Mouse (Mus musculus): ENCODE results near the gene Ccl4. TPM values are rescaled to one million over a fixed set of nuclear protein-coding genes. Genes with fewer than 3 reads are reported as not detected.

Gene Ccl4
- polyA plus RNA-seq, 1 experiment: 8.5 TPM

DNA sequence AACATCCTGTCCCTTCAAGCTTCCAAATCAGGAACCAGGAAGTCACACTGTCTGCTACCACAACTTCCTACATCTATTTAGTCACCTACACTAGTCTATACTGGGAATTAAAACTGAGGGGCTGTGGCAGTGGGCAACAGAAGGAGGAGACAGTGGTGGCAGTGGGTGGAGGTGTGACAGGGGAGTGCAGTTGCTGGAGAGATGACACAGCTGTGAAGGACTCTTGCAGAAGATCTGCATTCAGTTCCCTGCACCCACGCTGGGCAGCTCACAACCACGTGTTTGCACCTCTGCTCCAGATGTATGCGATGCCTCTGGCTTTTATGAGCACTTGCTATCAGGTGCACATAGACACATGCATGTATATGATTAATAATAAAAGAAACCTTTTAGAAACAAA is 4.9 kb upstream of the Ccl4 start:
- no peak for DNase-seq
- Histone ChIP-seq H3K36me3 (ENCODE audit: control insufficient read depth, insufficient read depth, low read length) (no peaks in the 10 kb centered on the region), H3K4me3 (ENCODE audit: control insufficient read depth, insufficient read depth, low read length) (no peak overlapping the region), H3K27me3 (ENCODE audit: control insufficient read depth, insufficient read depth, low read length) (no peaks in the 10 kb centered on the region), H3K4me1 (replicated peaks; ENCODE audit: control insufficient read depth, insufficient read depth, low read length) (peaks cover 12% of the 10 kb centered on the region), H3K27ac (ENCODE audit: control insufficient read depth, insufficient read depth, low read length) (no peak overlapping the region)
- TF ChIP-seq POLR2A (IDR thresholded peaks at IDR 0.05; ENCODE audit: control insufficient read depth, extremely low read depth, insufficient read depth, low read length, poor library complexity) (no peak), CTCF (IDR thresholded peaks at IDR 0.05; ENCODE audit: borderline replicate concordance, control insufficient read depth, extremely low read depth, insufficient read depth, low read length, poor library complexity) (no peak)
- WGBS: 36% methylated on average over 3 of the region's 3 CpGs

DNA sequence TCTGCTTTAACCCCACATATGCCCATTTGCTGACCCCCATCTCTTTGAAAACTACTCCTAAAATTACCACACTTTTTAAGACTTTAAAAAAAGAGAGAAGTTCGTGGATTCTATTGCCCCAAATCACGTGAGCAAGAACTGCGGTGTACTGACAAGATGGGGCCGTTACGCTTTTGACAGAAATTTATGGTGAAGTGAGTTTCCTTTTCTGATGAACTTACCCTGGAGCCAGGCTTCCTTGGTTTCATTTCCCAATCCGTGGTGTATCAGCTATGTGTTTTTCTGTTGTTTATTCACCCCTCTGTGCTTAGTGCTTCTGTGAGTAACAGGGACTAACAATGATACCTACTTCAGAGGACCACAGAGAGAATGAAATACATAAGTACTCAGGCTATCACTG is 3.6 kb upstream of the Ccl4 start:
- H3K4me3 ChIP-seq (ENCODE audit: control insufficient read depth, insufficient read depth, low read length): no peak overlapping the region
- peaks cover 16% of the 10 kb centered on the region for H3K4me1 ChIP-seq (replicated peaks; ENCODE audit: control insufficient read depth, insufficient read depth, low read length)
- H3K36me3 ChIP-seq (ENCODE audit: control insufficient read depth, insufficient read depth, low read length): no peaks in the 10 kb centered on the region
- 12% methylated on average over 6 of the region's 6 CpGs for WGBS
- H3K27me3 ChIP-seq (ENCODE audit: control insufficient read depth, insufficient read depth, low read length): no peaks in the 10 kb centered on the region
- DNase-seq: no peak
- no peak overlapping the region for H3K27ac ChIP-seq (ENCODE audit: control insufficient read depth, insufficient read depth, low read length)
- TF ChIP-seq POLR2A (IDR thresholded peaks at IDR 0.05; ENCODE audit: control insufficient read depth, extremely low read depth, insufficient read depth, low read length, poor library complexity) (no peak), CTCF (IDR thresholded peaks at IDR 0.05; ENCODE audit: borderline replicate concordance, control insufficient read depth, extremely low read depth, insufficient read depth, low read length, poor library complexity) (no peak)

DNA sequence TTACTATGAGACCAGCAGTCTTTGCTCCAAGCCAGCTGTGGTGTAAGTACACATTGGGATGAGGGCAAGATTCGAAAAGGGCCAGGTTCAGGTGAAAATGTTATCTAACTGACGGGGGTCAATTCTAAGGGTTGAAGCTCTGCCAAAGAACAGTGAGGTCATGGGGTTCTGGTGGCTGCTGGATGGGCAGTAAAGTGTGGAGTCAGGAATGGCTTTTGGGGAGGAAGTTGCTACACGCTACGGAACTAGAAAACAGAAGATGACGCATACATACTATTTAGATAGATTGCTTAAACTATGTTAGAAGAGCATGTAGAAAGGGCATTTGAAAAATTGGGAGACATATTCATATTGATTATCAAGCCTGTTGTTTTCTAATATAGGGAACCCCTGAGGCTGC is 1.1 kb downstream of the Ccl4 start:
- WGBS: 57% methylated on average over 5 of the region's 5 CpGs
- no peaks in the 10 kb centered on the region for H3K36me3 ChIP-seq (ENCODE audit: control insufficient read depth, insufficient read depth, low read length)
- H3K27ac ChIP-seq (ENCODE audit: control insufficient read depth, insufficient read depth, low read length): no peak overlapping the region
- DNase-seq: no peak
- H3K4me1 ChIP-seq (replicated peaks; ENCODE audit: control insufficient read depth, insufficient read depth, low read length): peaks cover 11% of the 10 kb centered on the region
- TF ChIP-seq POLR2A (IDR thresholded peaks at IDR 0.05; ENCODE audit: control insufficient read depth, extremely low read depth, insufficient read depth, low read length, poor library complexity) (no peak), CTCF (IDR thresholded peaks at IDR 0.05; ENCODE audit: borderline replicate concordance, control insufficient read depth, extremely low read depth, insufficient read depth, low read length, poor library complexity) (no peak)
- H3K4me3 ChIP-seq (ENCODE audit: control insufficient read depth, insufficient read depth, low read length): no peak overlapping the region
- no peaks in the 10 kb centered on the region for H3K27me3 ChIP-seq (ENCODE audit: control insufficient read depth, insufficient read depth, low read length)

DNA sequence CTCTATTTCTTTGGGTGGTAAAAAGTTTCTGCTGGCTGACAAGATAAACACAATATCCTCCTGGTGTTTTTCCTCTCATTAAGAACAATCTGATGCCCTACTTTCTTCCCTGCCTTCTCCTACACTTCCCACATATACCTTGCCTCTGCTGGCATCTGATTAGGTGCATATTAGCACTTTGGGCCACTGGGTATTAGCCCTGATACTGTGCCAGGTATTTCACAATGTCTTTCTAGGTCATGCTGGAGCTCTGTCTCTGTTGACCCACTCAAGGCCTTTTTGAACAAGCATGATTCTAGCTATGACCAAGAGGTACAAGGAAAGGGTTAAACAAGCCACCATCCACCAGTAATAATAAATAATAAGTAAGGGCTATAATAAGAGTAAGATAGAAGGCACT is 9.4 kb downstream of the Ccl4 start:
- Histone ChIP-seq H3K4me1 (replicated peaks; ENCODE audit: control insufficient read depth, insufficient read depth, low read length) (no peaks in the 10 kb centered on the region), H3K36me3 (ENCODE audit: control insufficient read depth, insufficient read depth, low read length) (no peaks in the 10 kb centered on the region), H3K27me3 (ENCODE audit: control insufficient read depth, insufficient read depth, low read length) (no peaks in the 10 kb centered on the region), H3K4me3 (ENCODE audit: control insufficient read depth, insufficient read depth, low read length) (no peak overlapping the region), H3K27ac (ENCODE audit: control insufficient read depth, insufficient read depth, low read length) (no peak overlapping the region)
- no peak for DNase-seq
- TF ChIP-seq POLR2A (IDR thresholded peaks at IDR 0.05; ENCODE audit: control insufficient read depth, extremely low read depth, insufficient read depth, low read length, poor library complexity) (no peak), CTCF (IDR thresholded peaks at IDR 0.05; ENCODE audit: borderline replicate concordance, control insufficient read depth, extremely low read depth, insufficient read depth, low read length, poor library complexity) (no peak)

DNA sequence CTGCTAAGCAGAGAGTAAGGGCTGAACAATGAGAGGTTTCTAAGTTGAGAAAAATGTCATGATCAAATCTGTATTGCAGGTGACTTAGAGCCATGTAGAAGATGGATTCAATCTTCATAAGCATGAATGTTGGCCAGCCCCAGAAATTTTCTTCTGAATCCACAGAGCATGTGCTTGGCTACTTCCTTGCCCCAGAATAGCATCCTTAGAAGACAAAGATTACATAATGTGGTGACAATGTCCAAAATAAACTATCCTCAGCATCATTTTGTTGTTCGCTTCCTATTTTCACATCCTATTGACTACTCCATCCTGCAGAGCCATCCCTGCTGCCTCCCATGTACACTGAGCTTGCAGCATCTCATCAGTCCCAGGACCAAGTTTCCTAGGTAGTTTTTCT is 13.3 kb downstream of the Ccl4 start:
- Histone ChIP-seq H3K27ac (ENCODE audit: control insufficient read depth, insufficient read depth, low read length) (no peak overlapping the region), H3K4me1 (replicated peaks; ENCODE audit: control insufficient read depth, insufficient read depth, low read length) (no peaks in the 10 kb centered on the region), H3K4me3 (ENCODE audit: control insufficient read depth, insufficient read depth, low read length) (no peak overlapping the region), H3K36me3 (ENCODE audit: control insufficient read depth, insufficient read depth, low read length) (no peaks in the 10 kb centered on the region), H3K27me3 (ENCODE audit: control insufficient read depth, insufficient read depth, low read length) (no peaks in the 10 kb centered on the region)
- no peak for TF ChIP-seq POLR2A (IDR thresholded peaks at IDR 0.05; ENCODE audit: control insufficient read depth, extremely low read depth, insufficient read depth, low read length, poor library complexity)
- no peak for DNase-seq
- WGBS: 93% methylated on average over 1 of the region's 1 CpGs

DNA sequence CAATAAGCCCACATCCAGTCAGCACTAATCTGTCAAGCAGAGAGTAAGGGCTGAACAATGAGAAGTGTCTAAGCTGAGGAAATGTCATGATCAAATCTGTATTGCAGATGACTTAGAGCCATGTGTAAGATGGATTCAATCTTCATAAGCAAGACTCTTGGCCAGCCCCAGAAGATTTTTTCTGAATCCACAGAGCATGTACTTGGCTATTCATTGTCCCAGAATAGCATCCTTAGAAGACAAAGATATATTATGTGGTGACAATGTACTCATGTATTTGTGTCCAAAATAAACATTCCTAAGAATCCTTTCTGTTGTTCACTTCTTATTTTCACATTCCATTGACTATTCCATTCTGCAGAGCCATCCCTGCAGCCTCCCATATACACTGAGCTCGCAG is 27.5 kb downstream of the Ccl4 start:
- Histone ChIP-seq H3K27ac (ENCODE audit: control insufficient read depth, insufficient read depth, low read length) (no peak overlapping the region), H3K4me3 (ENCODE audit: control insufficient read depth, insufficient read depth, low read length) (no peak overlapping the region), H3K27me3 (ENCODE audit: control insufficient read depth, insufficient read depth, low read length) (no peaks in the 10 kb centered on the region), H3K4me1 (replicated peaks; ENCODE audit: control insufficient read depth, insufficient read depth, low read length) (no peaks in the 10 kb centered on the region), H3K36me3 (ENCODE audit: control insufficient read depth, insufficient read depth, low read length) (no peaks in the 10 kb centered on the region)
- 89% methylated on average over 1 of the region's 1 CpGs for WGBS
- TF ChIP-seq POLR2A (IDR thresholded peaks at IDR 0.05; ENCODE audit: control insufficient read depth, extremely low read depth, insufficient read depth, low read length, poor library complexity) (no peak), CTCF (IDR thresholded peaks at IDR 0.05; ENCODE audit: borderline replicate concordance, control insufficient read depth, extremely low read depth, insufficient read depth, low read length, poor library complexity) (no peak)
- DNase-seq: no peak

DNA sequence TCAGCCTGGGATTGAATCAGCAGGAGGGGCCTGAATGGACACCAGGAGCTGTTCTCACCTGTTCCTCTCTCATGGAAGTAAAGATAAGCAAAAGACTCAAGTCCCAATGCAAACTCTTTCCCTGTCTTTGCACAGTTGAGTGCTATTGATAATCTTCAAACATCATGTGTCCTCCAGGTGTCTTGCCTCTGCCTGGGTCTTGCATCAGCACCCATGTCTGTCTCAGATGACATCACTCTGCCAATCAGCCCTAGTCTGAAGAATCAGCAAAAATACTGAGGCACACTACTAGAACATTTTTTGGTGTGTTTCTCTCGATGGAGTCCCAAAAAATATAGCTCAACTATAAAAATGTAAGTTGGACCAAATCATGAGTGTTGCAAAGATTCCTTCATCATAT is 29.6 kb downstream of the Ccl4 start:
- 94% methylated on average over 1 of the region's 1 CpGs for WGBS
- H3K27me3 ChIP-seq (ENCODE audit: control insufficient read depth, insufficient read depth, low read length): no peaks in the 10 kb centered on the region
- TF ChIP-seq POLR2A (IDR thresholded peaks at IDR 0.05; ENCODE audit: control insufficient read depth, extremely low read depth, insufficient read depth, low read length, poor library complexity) (no peak), CTCF (IDR thresholded peaks at IDR 0.05; ENCODE audit: borderline replicate concordance, control insufficient read depth, extremely low read depth, insufficient read depth, low read length, poor library complexity) (no peak)

More for the DNA sequence above, 29.6 kb downstream of the Ccl4 start:
- Histone ChIP-seq H3K4me1 (replicated peaks; ENCODE audit: control insufficient read depth, insufficient read depth, low read length) (no peaks in the 10 kb centered on the region), H3K36me3 (ENCODE audit: control insufficient read depth, insufficient read depth, low read length) (no peaks in the 10 kb centered on the region), H3K4me3 (ENCODE audit: control insufficient read depth, insufficient read depth, low read length) (no peak overlapping the region), H3K27ac (ENCODE audit: control insufficient read depth, insufficient read depth, low read length) (no peak overlapping the region)
- DNase-seq: no peak
